Mouse (Mus musculus) MEL (cell line): ENCODE results near the gene Galnt2. TPM values are rescaled to one million over a fixed set of nuclear protein-coding genes. Genes with fewer than 3 reads are reported as not detected.

Source experiments
- DNase-seq: peaks from one replicate; pipeline ENCODE4 v3.0.0; 2011; ENCODE audit warnings: low read depth, low spot score
- H3K27ac ChIP-seq: 2 replicates; pipeline ENCODE4 v1.5.1; 2012; ENCODE audit warnings: low read depth, mild to moderate bottlenecking, control low read depth, low read length, moderate library complexity; ENCODE audit not compliant: control insufficient read depth
- H3K27me3 ChIP-seq, 2 experiments: fragments of 150-350 bp in 1 of 2; sonication (generic) in 1 of 2; 2 replicates each; pipeline ENCODE4 v1.6.1; 2012; ENCODE audit warnings: low read length in 2 of 2, mild to moderate bottlenecking in 2 of 2, improper control_type of control experiment in 1 of 2, moderate library complexity in 1 of 2; ENCODE audit not compliant: insufficient read depth in 2 of 2, control insufficient read depth in 1 of 2
- H3K36me3 ChIP-seq, 2 experiments: 2 replicates each; pipeline ENCODE4 v1.6.1; 2012 to 2014; ENCODE audit warnings: low read length in 2 of 2, improper control_type of control experiment in 1 of 2, inconsistent platforms in 1 of 2, mild to moderate bottlenecking in 1 of 2; ENCODE audit not compliant: insufficient read depth in 2 of 2, control insufficient read depth in 1 of 2
- H3K4me1 ChIP-seq, 2 experiments: fragments of 150-350 bp in 1 of 2; sonication (generic) in 1 of 2; 2 replicates each; pipeline ENCODE4 v1.6.1; 2012; ENCODE audit warnings: low read length in 2 of 2, improper control_type of control experiment in 1 of 2, mild to moderate bottlenecking in 1 of 2; ENCODE audit not compliant: insufficient read depth in 2 of 2, control insufficient read depth in 1 of 2
- H3K4me3 ChIP-seq, 2 experiments: fragments of 150-350 bp in 1 of 2; sonication (generic) in 1 of 2; 2 replicates each; pipeline ENCODE4 v1.5.1; 2012; ENCODE audit warnings: low read depth in 2 of 2, low read length in 2 of 2, mild to moderate bottlenecking in 2 of 2, moderate library complexity in 2 of 2, control low read depth in 1 of 2, improper control_type of control experiment in 1 of 2; ENCODE audit not compliant: control insufficient read depth in 1 of 2, insufficient read depth in 1 of 2
- H3K79me2 ChIP-seq: 2 replicates; pipeline ENCODE4 v1.6.1; 2012; ENCODE audit warnings: mild to moderate bottlenecking, low read length, moderate library complexity; ENCODE audit not compliant: control insufficient read depth, poor library complexity, insufficient read depth
- H3K9ac ChIP-seq: 2 replicates; pipeline ENCODE4 v1.6.1; 2012; ENCODE audit warnings: low read depth, mild to moderate bottlenecking, control low read depth, low read length, moderate library complexity; ENCODE audit not compliant: control insufficient read depth, poor library complexity, severe bottlenecking
- H3K9me3 ChIP-seq: fragments of 150-350 bp; sonication (generic); replicated peaks from 2 replicates; pipeline ENCODE4 v1.6.1; 2012; ENCODE audit warnings: mild to moderate bottlenecking, low read length, improper control_type of control experiment, moderate library complexity; ENCODE audit not compliant: insufficient read depth
- BHLHE40 ChIP-seq: IDR thresholded peaks from 2 replicates; pipeline ENCODE4 v1.6.1; 2012; ENCODE audit warnings: low read depth, mild to moderate bottlenecking, inconsistent platforms, low read length, improper control_type of control experiment, borderline replicate concordance
- CHD1 ChIP-seq: IDR thresholded peaks from 2 replicates; pipeline ENCODE4 v1.6.1; 2012; ENCODE audit warnings: low read depth, mild to moderate bottlenecking, inconsistent platforms, low read length, improper control_type of control experiment
- E2F4 ChIP-seq: IDR thresholded peaks from 2 replicates; pipeline ENCODE4 v1.6.1; 2011; ENCODE audit warnings: low read depth, low read length, improper control_type of control experiment, borderline replicate concordance
- ETS1 ChIP-seq: IDR thresholded peaks from 2 replicates; pipeline ENCODE4 v1.6.1; 2012; ENCODE audit warnings: low read depth, mild to moderate bottlenecking, inconsistent platforms, low read length, improper control_type of control experiment, moderate library complexity
- GABPA ChIP-seq: IDR thresholded peaks from 2 replicates; pipeline ENCODE4 v1.6.1; 2012; ENCODE audit warnings: low read depth, mild to moderate bottlenecking, inconsistent platforms, low read length, improper control_type of control experiment, moderate library complexity
- GATA1 ChIP-seq: IDR thresholded peaks from 2 replicates; pipeline ENCODE4 v1.6.1; 2011; ENCODE audit warnings: low read depth, low read length, improper control_type of control experiment
- MAFK ChIP-seq: IDR thresholded peaks from 2 replicates; pipeline ENCODE4 v1.6.1; 2011; ENCODE audit warnings: low read depth, mild to moderate bottlenecking, low read length, improper control_type of control experiment, borderline replicate concordance
- MAZ ChIP-seq: IDR thresholded peaks from 2 replicates; pipeline ENCODE4 v1.6.1; 2012; ENCODE audit warnings: low read depth, mild to moderate bottlenecking, inconsistent platforms, low read length, improper control_type of control experiment
- MXI1 ChIP-seq: IDR thresholded peaks from 2 replicates; pipeline ENCODE4 v1.6.1; 2011; ENCODE audit warnings: mild to moderate bottlenecking, low read depth, low read length, improper control_type of control experiment
- NELFE ChIP-seq: IDR thresholded peaks from 2 replicates; pipeline ENCODE4 v1.6.1; 2011; ENCODE audit warnings: low read depth, low read length, improper control_type of control experiment
- NRF1 ChIP-seq: IDR thresholded peaks from 2 replicates; pipeline ENCODE4 v1.6.1; 2014; ENCODE audit warnings: low read depth, mild to moderate bottlenecking, inconsistent platforms, low read length, improper control_type of control experiment, moderate library complexity; ENCODE audit not compliant: poor library complexity, insufficient read depth, severe bottlenecking
- POLR2A ChIP-seq, 2 experiments: IDR thresholded peaks; 2 replicates each; pipeline ENCODE4 v1.6.1; 2011 to 2012; ENCODE audit warnings: low read length in 2 of 2, mild to moderate bottlenecking in 2 of 2, control low read depth in 1 of 2, improper control_type of control experiment in 1 of 2, low read depth in 1 of 2, moderate library complexity in 1 of 2; ENCODE audit not compliant: control insufficient read depth in 1 of 2, insufficient read depth in 1 of 2, poor library complexity in 1 of 2
- POLR2AphosphoS5 ChIP-seq: IDR thresholded peaks from 2 replicates; pipeline ENCODE4 v1.6.1; 2012; ENCODE audit warnings: low read depth, borderline replicate concordance, mild to moderate bottlenecking, inconsistent platforms, low read length, moderate library complexity, mixed read lengths
- SMC3 ChIP-seq: IDR thresholded peaks from 2 replicates; pipeline ENCODE4 v1.6.1; 2011; ENCODE audit warnings: low read depth, low read length, improper control_type of control experiment
- TAL1 ChIP-seq: IDR thresholded peaks from 2 replicates; pipeline ENCODE4 v1.6.1; 2012; ENCODE audit warnings: mild to moderate bottlenecking, inconsistent platforms, low read length, moderate library complexity, mixed read lengths
- USF1 ChIP-seq: IDR thresholded peaks from 2 replicates; pipeline ENCODE4 v1.6.1; 2014; ENCODE audit warnings: low read depth, mild to moderate bottlenecking, inconsistent platforms, low read length, improper control_type of control experiment, moderate library complexity
- USF2 ChIP-seq, 2 experiments: IDR thresholded peaks; 2 replicates each; pipeline ENCODE4 v1.6.1; 2011 to 2012; ENCODE audit warnings: improper control_type of control experiment in 2 of 2, low read length in 2 of 2, borderline replicate concordance in 1 of 2, inconsistent platforms in 1 of 2, low read depth in 1 of 2, mild to moderate bottlenecking in 1 of 2; ENCODE audit not compliant: insufficient read depth in 1 of 2
- ZKSCAN1 ChIP-seq: IDR thresholded peaks from 2 replicates; pipeline ENCODE4 v1.6.1; 2012; ENCODE audit warnings: low read depth, mild to moderate bottlenecking, inconsistent platforms, low read length, improper control_type of control experiment, moderate library complexity
- ZMIZ1 ChIP-seq: IDR thresholded peaks from 2 replicates; pipeline ENCODE4 v1.6.1; 2012; ENCODE audit warnings: low read depth, mild to moderate bottlenecking, inconsistent platforms, low read length, improper control_type of control experiment, moderate library complexity
- ZNF384 ChIP-seq: IDR thresholded peaks from 2 replicates; pipeline ENCODE4 v1.6.1; 2012; ENCODE audit warnings: low read depth, mild to moderate bottlenecking, inconsistent platforms, low read length, improper control_type of control experiment
- polyA plus RNA-seq, 2 experiments: library from polyadenylated mRNA; stranded (reverse) in 1 of 2; unstranded in 1 of 2; fragments of >175 nt in 1 of 2; fragments of >200 nt in 1 of 2; gene quantifications; 2 replicates each; pipeline versions ENCODE4 v1.2.1 to v1.2.4; 2012; ENCODE audit warnings: low replicate concordance in 2 of 2, low read depth in 1 of 2; ENCODE audit not compliant: insufficient read length in 2 of 2, insufficient read depth in 1 of 2, missing spikeins in 1 of 2
- total RNA-seq: library from RNA; depleted of rRNA; stranded (reverse); fragments of 300-350 nt; gene quantifications from 2 replicates; pipeline ENCODE4 v1.2.3, GENCODE M21; 2012

The Galnt2 gene
- total and polyA plus RNA-seq, 3 experiments, result 12.0 to 14.5 TPM; not detected in 1

- DNase-seq, result no peak
- H3K36me3 ChIP-seq, result no peaks in the 10 kb centered on the region
- TF ChIP-seq ZKSCAN1, result no peak
- TF ChIP-seq ZNF384, result no peak
- no peak for TF ChIP-seq NRF1
- no peak for TF ChIP-seq USF1
- TF ChIP-seq, all 39 proteins: peak for 0
- H3K4me3 ChIP-seq, result no peak overlapping the region
- H3K79me2 ChIP-seq, result no peaks in the 10 kb centered on the region
- no peaks in the 10 kb centered on the region for H3K27me3 ChIP-seq
- no peaks in the 10 kb centered on the region for H3K9me3 ChIP-seq
- no peak overlapping the region for H3K9ac ChIP-seq
- H3K4me1 ChIP-seq, result no peaks in the 10 kb centered on the region
- no peak overlapping the region for H3K27ac ChIP-seq
Observed at GRCm38 (mm10) chr8:124301512-124301911, 70.3 kb downstream of the Galnt2 start.

- Histone ChIP-seq H3K79me2 (no peaks in the 10 kb centered on the region), H3K27ac (no peak overlapping the region), H3K9ac (no peak overlapping the region), H3K9me3 (no peaks in the 10 kb centered on the region), H3K4me1 (no peaks in the 10 kb centered on the region), H3K36me3 (no peaks in the 10 kb centered on the region), H3K27me3 (no peaks in the 10 kb centered on the region), H3K4me3 (no peak overlapping the region)
- no peak for TF ChIP-seq GABPA
- no peak for TF ChIP-seq POLR2AphosphoS5
- TF ChIP-seq NELFE, result no peak
- no peak for TF ChIP-seq ZKSCAN1
- no peak for TF ChIP-seq E2F4
- no peak for TF ChIP-seq ZMIZ1
- no peak for TF ChIP-seq POLR2A (IDR thresholded peaks at IDR 0.05; ENCODE audit: control insufficient read depth in 1 of 2, insufficient read depth in 1 of 2, low read depth in 1 of 2, low read length in 2 of 2, poor library complexity in 1 of 2)
- no peak for TF ChIP-seq BHLHE40
- TF ChIP-seq MAZ, result no peak
- no peak for TF ChIP-seq SMC3
- no peak for TF ChIP-seq ETS1
- TF ChIP-seq GATA1, result no peak
- no peak for TF ChIP-seq TAL1
- no peak for TF ChIP-seq USF2 (IDR thresholded peaks at IDR 0.05; ENCODE audit: borderline replicate concordance in 1 of 2, insufficient read depth in 1 of 2, low read depth in 1 of 2, low read length in 2 of 2)
- no peak for TF ChIP-seq CHD1
- no peak for TF ChIP-seq MXI1
- no peak for TF ChIP-seq MAFK
- no peak for DNase-seq
Observed at GRCm38 (mm10) chr8:124301935-124302555, 70.9 kb downstream of the Galnt2 start.
